Mouse (Mus musculus) embryonic fibroblast, embryonic 13.5 days (primary cell): ENCODE data around the gene Nudt12.

Experiments
- CTCF ChIP-seq: IDR thresholded peaks from 2 replicates; pipeline ENCODE4 v1.5.1; 2011; ENCODE audit warnings: mild to moderate bottlenecking, control low read depth, low read length, moderate library complexity, borderline replicate concordance; ENCODE audit not compliant: insufficient read depth
- POLR2A ChIP-seq: IDR thresholded peaks from 2 replicates; pipeline ENCODE4 v1.6.1; 2011; ENCODE audit warnings: low read depth, mild to moderate bottlenecking, control low read depth, low read length, moderate library complexity

DNA sequence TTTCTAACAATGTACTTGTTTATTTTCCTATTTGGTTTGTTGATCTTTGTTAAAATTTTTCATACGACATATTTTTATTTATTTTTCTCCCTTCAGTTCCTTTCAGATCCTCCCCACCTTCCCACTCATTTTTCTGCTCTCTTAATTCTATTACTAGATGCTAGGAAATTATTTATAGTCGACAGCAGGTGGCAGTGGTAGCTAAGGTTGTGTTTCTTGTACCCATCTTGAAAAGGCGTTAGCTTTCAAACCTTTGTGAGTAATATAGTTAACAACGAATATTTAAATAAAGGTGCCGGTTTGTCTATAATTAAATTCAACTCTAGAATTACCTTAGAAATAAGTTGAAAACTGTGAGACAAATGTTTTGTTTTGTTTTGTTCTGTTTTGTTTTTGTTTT lies 26.6 kb upstream of the Nudt12 start:
- TF ChIP-seq CTCF (no peak), POLR2A (no peak)
